Mouse (Mus musculus): ENCODE data around the gene Itpr1.

DNA sequence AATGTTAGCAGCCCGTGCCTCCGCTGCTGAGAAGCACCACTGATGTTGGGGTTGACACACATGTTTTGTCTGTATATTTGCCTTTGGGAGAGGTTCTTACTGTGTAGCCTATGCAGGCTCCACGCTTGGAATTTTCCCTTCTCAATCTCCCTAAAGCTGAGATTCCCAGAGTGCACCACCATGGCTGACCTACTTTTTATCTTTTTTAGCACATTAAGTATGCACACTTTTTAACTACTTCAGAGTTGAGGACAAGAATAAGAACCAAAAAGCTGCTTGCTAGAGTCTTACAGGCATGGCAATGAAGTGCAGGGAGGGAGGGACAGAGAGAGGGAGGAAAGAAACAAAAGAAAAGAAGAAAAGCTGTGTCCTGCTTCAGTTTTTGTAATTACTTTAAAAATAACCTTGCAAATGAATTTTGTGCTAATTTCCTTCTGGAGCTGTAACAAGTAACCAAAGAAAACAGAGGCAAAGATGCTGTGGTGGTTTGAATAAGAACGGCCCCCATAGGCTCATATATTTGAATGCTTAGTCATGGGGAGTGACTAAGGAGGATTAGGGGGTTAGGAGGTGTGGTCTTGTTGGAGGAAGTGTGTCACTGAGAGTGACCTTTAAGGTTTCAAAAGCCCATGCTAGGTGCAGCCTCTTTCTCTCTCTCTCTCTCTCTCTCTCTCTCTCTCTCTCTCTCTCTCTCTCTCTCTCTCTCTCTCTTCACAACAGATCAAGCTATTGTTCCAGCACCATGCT, 344.9 kb downstream of the Itpr1 start:
- TF ChIP-seq CTCF (IDR thresholded peaks at IDR 0.05; ENCODE audit: low read depth) (no peak), EP300 (optimal IDR thresholded peaks at IDR 0.05) (no peak)
